Mouse (Mus musculus) testis, adult 2 months (tissue): ENCODE measurements at regions not wholly inside any gene's neighbourhood (a gene's known extent, or its start where the extent isn't known, plus 50 kb on each side); places are given as distances from the start of the nearest gene placed in this dataset.
"Not testable (repeated sequence)": the region's sequence is repeated elsewhere in the genome, so short reads cannot be mapped to it uniquely, and the experiment has no call there.

ENCODE experiments used
- H3K27ac ChIP-seq: fragments of 200-500 bp; 2 replicates; pipeline ENCODE4 v1.5.1; 2012; ENCODE audit warnings: low read depth, low read length; ENCODE audit not compliant: control insufficient read depth, insufficient read depth
- H3K27me3 ChIP-seq: fragments of 200-500 bp; 2 replicates; pipeline ENCODE4 v1.6.1; 2012; ENCODE audit warnings: mild to moderate bottlenecking, low read length, moderate library complexity; ENCODE audit not compliant: control insufficient read depth, insufficient read depth
- H3K36me3 ChIP-seq: fragments of 200-500 bp; 2 replicates; pipeline ENCODE4 v1.6.1; 2012; ENCODE audit warnings: mild to moderate bottlenecking, low read length; ENCODE audit not compliant: control insufficient read depth, insufficient read depth
- H3K4me1 ChIP-seq: fragments of 200-500 bp; 2 replicates; pipeline ENCODE4 v1.6.1; 2012; ENCODE audit warnings: low read length; ENCODE audit not compliant: control insufficient read depth, insufficient read depth
- H3K4me3 ChIP-seq: fragments of 200-500 bp; 2 replicates; pipeline ENCODE4 v1.5.1; 2012; ENCODE audit warnings: low read depth, mild to moderate bottlenecking, low read length, moderate library complexity, mixed read lengths; ENCODE audit not compliant: control insufficient read depth
- CTCF ChIP-seq: fragments of 200-500 bp; IDR thresholded peaks from 2 replicates; pipeline ENCODE4 v1.5.1; 2012; ENCODE audit warnings: low read depth, mild to moderate bottlenecking, inconsistent platforms, low read length, moderate library complexity; ENCODE audit not compliant: control insufficient read depth, insufficient read depth, insufficient replicate concordance
- POLR2A ChIP-seq: fragments of 200-500 bp; IDR thresholded peaks from 2 replicates; pipeline ENCODE4 v1.6.1; 2012; ENCODE audit warnings: low read depth, mild to moderate bottlenecking, inconsistent platforms, low read length, moderate library complexity; ENCODE audit not compliant: control insufficient read depth

DNA sequence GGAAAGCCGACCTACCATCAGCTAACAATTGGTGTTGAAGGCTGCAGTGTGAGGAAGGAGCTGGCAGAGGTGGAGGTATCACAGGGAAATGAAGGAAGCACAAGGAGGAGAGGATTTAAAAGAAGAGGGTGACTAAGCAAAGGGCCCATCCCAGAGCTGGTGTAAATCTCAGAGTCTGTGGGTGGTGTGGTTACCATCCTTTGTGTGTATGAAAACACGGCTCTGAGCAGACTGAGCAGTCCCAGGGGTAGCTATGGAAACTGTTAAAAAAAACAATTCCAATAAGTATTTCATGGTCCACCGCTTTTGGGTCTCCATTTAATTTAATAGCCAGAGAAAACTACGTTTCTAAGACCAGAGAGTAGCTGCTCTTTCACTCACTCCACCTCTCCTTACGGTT lies 123.3 kb downstream of the Gm11077 start:
- Histone ChIP-seq H3K4me1 (peaks cover 4% of the 10 kb centered on the region), H3K36me3 (no peaks in the 10 kb centered on the region), H3K27me3 (no peaks in the 10 kb centered on the region), H3K4me3 (no peak overlapping the region), H3K27ac (no peak overlapping the region)
- no peak for TF ChIP-seq CTCF
- TF ChIP-seq POLR2A: no peak

DNA sequence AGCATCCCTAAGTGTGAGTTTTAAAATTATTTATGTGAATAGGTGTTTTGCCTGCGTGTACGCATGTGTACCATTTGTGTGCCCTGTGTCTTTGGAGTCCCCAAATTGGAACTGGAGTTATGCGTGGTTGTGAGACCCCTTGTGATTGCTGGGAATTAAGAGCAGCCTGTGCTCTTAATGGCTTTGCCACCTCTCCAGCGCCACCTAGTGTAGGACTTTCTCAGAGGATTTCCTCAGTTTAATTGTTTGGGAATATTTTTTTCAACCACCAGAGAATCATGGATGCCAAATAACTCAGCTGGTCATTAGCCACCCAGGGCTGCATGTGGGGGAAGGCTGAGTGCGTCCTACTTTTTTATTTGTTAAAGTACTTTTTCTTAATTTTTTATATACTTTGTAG lies 124.4 kb downstream of the Gm11077 start:
- no peak overlapping the region for H3K27ac ChIP-seq
- no peaks in the 10 kb centered on the region for H3K36me3 ChIP-seq
- no peak for TF ChIP-seq POLR2A
- TF ChIP-seq CTCF: no peak
- H3K4me3 ChIP-seq: no peak overlapping the region
- peaks cover 4% of the 10 kb centered on the region for H3K4me1 ChIP-seq
- no peaks in the 10 kb centered on the region for H3K27me3 ChIP-seq

GRCm38 (mm10) chr6:140854691-140855090 lies 125.6 kb downstream of the Gm11077 start:
- Histone ChIP-seq H3K4me3 (no peak overlapping the region), H3K27ac (no peak overlapping the region), H3K4me1 (peaks cover 4% of the 10 kb centered on the region), H3K36me3 (no peaks in the 10 kb centered on the region), H3K27me3 (no peaks in the 10 kb centered on the region)
- TF ChIP-seq CTCF: no peak
- no peak for TF ChIP-seq POLR2A

DNA sequence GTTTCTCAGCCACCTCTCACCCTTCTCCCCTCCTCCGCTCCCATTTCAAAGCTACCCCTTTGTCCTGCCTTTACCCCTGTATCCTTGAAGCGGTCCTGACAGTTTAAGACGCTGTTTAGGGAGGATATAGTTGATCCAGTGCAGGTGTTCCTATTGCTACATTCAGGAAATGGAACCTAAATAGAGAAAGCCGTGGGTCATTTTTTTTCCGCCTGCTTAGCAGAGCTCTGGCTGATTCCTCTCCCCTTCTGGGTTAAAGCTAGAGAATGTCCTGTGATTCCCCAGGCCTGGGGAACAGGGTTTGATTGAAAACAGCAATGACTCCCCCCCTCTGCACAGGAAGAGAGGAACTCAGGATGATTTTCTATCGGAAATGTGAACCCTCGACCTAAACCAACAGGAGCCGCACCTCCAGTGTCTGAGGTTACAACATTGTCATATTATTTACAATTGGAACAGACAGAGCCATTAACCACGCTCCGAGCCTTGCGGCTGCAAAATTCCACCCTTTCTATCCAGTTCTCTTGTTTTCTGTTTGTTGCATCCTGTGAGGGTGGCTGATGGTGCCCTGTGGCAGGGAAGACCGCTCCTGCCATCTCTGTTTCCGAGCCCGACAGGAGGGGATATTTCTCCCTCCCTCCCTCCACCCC lies 127.5 kb downstream of the Gm11077 start:
- peaks cover 4% of the 10 kb centered on the region for H3K4me1 ChIP-seq
- TF ChIP-seq POLR2A (no peak), CTCF (no peak)
- H3K27ac ChIP-seq: no peak overlapping the region

DNA sequence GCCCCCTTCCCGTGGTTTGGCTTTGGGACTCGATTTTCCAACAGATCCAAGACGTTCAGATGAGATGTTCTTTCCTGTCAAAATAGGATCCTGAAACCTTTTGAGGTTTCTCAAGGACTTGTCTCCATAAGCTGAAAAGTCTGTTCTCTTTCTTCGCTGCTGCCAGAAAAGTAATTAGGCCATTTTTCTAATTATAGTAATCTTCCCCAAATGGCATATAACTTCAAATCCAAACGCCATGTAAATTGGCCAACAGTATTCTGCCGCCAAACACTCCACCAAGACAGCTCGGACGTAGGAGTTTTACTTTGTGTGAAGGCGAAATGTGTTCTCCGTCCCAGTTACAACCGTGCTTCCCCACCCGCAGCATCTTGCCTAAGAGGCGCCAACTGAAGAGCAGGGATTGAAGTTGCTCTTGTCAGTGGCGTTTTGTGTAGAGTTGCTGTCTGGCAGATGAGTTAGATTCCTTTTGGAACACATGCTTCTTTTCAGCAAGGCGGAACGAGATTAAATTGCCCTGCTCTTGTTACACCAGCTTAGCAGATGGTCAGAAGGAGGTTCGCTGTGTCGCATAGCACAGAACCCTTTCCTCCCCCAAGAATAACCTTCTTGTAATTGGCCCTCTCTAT lies 128.1 kb downstream of the Gm11077 start:
- Histone ChIP-seq H3K4me1 (peaks cover 4% of the 10 kb centered on the region), H3K27me3 (no peaks in the 10 kb centered on the region), H3K36me3 (no peaks in the 10 kb centered on the region), H3K27ac (no peak overlapping the region), H3K4me3 (no peak overlapping the region)
- no peak for TF ChIP-seq POLR2A
- TF ChIP-seq CTCF: no peak

More for the DNA sequence above, 127.5 kb downstream of the Gm11077 start:
- no peaks in the 10 kb centered on the region for H3K36me3 ChIP-seq
- no peaks in the 10 kb centered on the region for H3K27me3 ChIP-seq
- no peak overlapping the region for H3K4me3 ChIP-seq

DNA sequence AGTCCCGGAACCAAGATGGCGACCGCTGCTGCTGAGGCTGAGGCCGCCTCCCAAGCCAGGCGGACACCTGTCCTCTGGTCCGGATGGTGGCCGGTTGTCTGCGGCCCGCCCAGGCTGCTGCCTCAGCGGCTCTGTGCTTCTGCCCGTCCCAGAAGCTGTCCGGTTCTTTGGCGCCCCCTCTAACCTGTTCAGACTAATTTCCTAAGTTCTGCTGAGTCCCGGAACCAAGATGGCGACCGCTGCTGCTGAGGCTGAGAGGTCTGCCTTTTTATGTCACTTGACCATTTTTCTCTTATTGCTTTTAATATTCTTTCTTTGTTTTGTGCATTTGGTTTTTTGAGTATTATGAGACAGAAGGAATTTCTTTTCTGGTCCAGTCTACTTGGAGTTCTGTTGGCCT lies 140.4 kb downstream of the Gm11077 start:
- not testable (repeated sequence) for H3K4me3 ChIP-seq, H3K27me3 ChIP-seq, H3K4me1 ChIP-seq, H3K36me3 ChIP-seq, H3K27ac ChIP-seq

GRCm38 (mm10) chr6:140874831-140875230 lies 145.7 kb downstream of the Gm11077 start:
- TF ChIP-seq CTCF (no peak), POLR2A (no peak)
- no peaks in the 10 kb centered on the region for H3K4me1 ChIP-seq
- H3K36me3 ChIP-seq: no peaks in the 10 kb centered on the region
- no peak overlapping the region for H3K27ac ChIP-seq
- no peaks in the 10 kb centered on the region for H3K27me3 ChIP-seq
- no peak overlapping the region for H3K4me3 ChIP-seq
